Mouse (Mus musculus) bone marrow macrophage, adult 2 months (primary cell): ENCODE measurements at regions not wholly inside any gene's neighbourhood (a gene's known extent, or its start where the extent isn't known, plus 50 kb on each side); places are given as distances from the start of the nearest gene placed in this dataset.
"Not testable (repeated sequence)": the region's sequence is repeated elsewhere in the genome, so short reads cannot be mapped to it uniquely, and the experiment has no call there.

Experiments
- H3K27ac ChIP-seq: 2 replicates; pipeline ENCODE4 v1.5.1; 2012; ENCODE audit warnings: low read depth, low read length; ENCODE audit not compliant: insufficient read depth
- H3K4me1 ChIP-seq: 2 replicates; pipeline ENCODE4 v1.6.1; 2012; ENCODE audit warnings: low read length; ENCODE audit not compliant: control insufficient read depth, insufficient read depth
- H3K4me3 ChIP-seq: 2 replicates; pipeline ENCODE4 v1.5.1; 2012; ENCODE audit warnings: mild to moderate bottlenecking, low read length, moderate library complexity; ENCODE audit not compliant: insufficient read depth
- CTCF ChIP-seq: IDR thresholded peaks from 2 replicates; pipeline ENCODE4 v1.5.1; 2012; ENCODE audit warnings: low read depth, mild to moderate bottlenecking, low read length, moderate library complexity
- POLR2A ChIP-seq: IDR thresholded peaks from 2 replicates; pipeline ENCODE4 v1.6.1; 2012; ENCODE audit warnings: mild to moderate bottlenecking, low read depth, low read length, borderline replicate concordance

DNA sequence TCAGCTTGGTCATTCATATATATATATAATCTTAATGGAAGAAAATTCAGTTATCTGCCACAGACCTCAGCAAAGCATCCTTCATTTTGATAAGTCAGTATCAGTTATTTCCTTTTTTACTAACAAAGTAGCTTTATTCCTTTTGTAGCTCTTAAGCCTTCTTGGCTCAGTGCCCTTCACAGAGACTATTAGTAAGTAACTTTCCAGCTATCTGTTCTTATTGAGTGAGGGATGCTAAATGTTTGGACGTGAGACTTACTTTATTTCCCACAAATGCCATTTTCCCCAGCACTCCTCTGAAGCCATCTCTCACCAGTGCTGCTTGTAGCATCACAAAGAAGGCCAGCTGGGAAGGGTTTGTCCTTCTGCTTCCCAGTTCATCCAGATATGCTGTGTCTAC is 209.8 kb downstream of the Dact1 start:
- TF ChIP-seq POLR2A: no peak
- no peak for TF ChIP-seq CTCF
- no peak overlapping the region for H3K4me3 ChIP-seq
- H3K4me1 ChIP-seq: no peaks in the 10 kb centered on the region
- H3K27ac ChIP-seq: no peak overlapping the region

DNA sequence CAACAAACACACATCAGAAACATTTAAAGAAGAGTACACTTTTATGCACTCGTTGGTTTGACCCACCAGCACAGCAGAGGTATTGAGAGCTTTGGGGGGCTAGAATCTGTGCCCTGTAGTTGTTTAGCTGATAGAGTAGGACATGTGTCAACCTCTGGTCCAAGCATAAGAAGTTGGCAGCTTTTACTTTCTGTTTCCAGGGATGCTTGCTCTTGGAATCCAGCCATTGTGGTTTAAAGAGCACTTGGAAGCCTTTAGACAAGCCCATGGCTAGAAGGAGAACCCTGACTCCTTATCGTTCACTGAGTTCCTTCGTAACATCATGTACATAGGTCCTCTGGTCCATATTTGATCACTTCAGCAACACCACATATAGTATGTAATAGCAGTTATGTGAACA is 212.3 kb downstream of the Dact1 start:
- H3K27ac ChIP-seq: no peak overlapping the region
- H3K4me1 ChIP-seq: no peaks in the 10 kb centered on the region
- no peak overlapping the region for H3K4me3 ChIP-seq
- no peak for TF ChIP-seq POLR2A
- TF ChIP-seq CTCF: no peak

DNA sequence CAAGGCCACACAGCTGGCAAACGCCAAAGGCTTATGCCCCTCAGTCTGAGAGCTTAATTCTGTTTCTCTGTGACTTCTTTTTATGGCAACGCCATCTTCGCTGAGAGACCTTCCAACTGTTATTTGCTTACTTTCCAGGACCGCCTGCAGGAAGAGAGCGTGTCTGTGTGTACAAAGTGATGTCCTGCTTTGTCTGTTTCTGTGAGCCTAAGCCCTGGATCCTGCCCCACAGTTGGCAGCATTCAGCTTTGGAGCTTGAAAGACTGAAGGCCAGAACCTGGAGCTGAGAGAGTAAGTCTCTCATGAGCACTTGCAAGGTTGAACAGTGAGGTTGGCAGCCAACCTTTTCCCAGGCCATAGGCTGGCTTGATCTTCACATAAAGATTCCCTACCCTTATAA is 212.8 kb downstream of the Dact1 start:
- no peak overlapping the region for H3K4me3 ChIP-seq
- no peak for TF ChIP-seq POLR2A
- no peak for TF ChIP-seq CTCF
- no peaks in the 10 kb centered on the region for H3K4me1 ChIP-seq
- H3K27ac ChIP-seq: no peak overlapping the region

DNA sequence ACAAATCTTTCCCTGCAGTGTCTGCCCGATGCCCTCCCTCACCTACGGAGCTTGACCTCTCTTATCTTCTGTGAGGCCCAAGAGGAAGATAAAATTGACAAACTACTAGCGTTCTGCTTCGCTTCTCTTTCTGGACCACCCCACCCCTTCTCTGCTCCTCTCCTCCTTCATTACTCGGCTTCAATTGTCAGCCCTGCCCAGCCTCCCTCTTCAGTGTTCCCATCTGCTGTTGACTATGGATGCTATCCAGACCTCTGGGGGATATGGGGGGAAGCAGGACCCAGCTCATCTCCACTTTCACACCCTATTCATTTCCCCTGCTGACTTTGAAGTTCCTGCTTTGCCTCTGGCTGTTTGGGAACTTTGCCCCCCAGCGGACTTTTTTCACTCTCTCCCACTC is 214.5 kb downstream of the Dact1 start:
- no peak for TF ChIP-seq CTCF
- no peak for TF ChIP-seq POLR2A
- H3K4me3 ChIP-seq: no peak overlapping the region
- no peaks in the 10 kb centered on the region for H3K4me1 ChIP-seq
- no peak overlapping the region for H3K27ac ChIP-seq

DNA sequence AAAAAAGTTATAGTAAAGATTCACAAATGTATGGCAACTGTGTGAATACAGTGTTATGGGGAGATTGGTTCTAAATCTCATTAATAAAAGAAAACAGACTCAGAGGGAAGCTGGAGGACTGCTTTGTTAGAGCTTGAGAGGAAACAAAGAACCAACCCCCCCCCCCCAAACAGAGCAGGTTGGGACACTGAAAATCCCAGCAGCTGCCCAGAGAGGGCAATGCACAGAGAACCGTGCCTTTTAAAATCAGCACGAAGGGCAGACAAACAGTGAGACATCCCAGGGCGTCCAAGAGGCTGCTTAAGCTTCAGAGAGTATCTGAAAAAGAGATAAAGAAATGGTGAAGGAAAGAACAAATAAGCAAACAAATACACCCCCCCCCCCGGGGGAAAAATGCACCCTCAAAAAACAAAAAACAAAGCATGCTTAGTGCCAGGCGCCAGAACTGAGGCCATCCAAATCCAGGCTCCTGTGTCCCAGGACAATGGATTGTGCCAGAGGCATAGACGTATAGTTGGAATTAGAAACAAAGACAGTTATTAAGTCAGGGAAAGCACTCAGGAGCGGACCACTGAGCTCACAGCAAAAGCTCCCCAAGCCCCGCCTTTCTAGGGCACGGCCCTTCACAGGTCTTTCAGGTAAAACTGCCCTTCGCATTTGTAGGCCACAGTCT is 215.7 kb downstream of the Dact1 start:
- Histone ChIP-seq H3K4me1 (no peaks in the 10 kb centered on the region), H3K27ac (no peak overlapping the region), H3K4me3 (no peak overlapping the region)
- TF ChIP-seq CTCF (no peak), POLR2A (no peak)

DNA sequence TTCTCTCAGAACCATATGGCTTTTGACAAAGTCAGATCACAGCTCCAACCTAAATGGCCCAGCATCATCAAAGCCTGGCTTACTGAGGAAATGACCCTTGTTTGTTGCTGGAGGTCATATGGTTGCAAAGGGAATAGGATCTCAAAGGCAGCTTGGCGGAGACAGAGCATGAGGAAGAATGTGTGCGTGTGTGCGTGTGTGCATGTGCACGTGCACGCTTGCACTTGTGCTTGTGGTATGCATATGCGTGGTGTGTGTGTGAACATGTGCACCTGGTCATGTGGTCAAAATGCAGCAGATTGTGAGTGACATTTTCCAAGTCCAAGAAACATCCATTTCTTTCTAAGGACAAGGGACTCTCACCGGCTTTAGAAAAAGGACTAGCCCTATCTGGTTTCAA is 216.9 kb downstream of the Dact1 start:
- H3K27ac ChIP-seq: no peak overlapping the region
- no peak overlapping the region for H3K4me3 ChIP-seq
- no peak for TF ChIP-seq POLR2A
- TF ChIP-seq CTCF: no peak
- no peaks in the 10 kb centered on the region for H3K4me1 ChIP-seq

DNA sequence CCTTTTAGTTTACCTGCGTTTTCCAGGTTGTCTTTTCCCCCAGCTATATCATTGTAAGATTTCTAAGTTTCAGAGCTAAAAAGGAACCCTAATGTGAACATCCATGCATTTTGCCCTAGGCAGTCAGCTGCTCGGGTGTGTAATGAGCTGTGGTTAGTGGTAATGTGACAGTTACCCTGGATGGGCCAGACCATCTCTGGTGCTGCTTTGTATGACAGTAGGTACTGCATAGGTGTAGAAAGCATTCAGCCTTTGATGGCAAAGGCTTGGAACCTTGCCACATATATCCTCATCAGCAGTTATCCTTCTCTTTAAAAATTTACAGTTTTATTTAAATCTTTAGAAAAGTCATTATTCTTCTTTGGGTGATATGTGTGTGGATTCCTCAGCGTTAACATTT is 222.5 kb downstream of the Dact1 start:
- H3K4me3 ChIP-seq: no peak overlapping the region
- peaks cover 17% of the 10 kb centered on the region for H3K4me1 ChIP-seq
- no peak overlapping the region for H3K27ac ChIP-seq
- TF ChIP-seq POLR2A (no peak), CTCF (no peak)

DNA sequence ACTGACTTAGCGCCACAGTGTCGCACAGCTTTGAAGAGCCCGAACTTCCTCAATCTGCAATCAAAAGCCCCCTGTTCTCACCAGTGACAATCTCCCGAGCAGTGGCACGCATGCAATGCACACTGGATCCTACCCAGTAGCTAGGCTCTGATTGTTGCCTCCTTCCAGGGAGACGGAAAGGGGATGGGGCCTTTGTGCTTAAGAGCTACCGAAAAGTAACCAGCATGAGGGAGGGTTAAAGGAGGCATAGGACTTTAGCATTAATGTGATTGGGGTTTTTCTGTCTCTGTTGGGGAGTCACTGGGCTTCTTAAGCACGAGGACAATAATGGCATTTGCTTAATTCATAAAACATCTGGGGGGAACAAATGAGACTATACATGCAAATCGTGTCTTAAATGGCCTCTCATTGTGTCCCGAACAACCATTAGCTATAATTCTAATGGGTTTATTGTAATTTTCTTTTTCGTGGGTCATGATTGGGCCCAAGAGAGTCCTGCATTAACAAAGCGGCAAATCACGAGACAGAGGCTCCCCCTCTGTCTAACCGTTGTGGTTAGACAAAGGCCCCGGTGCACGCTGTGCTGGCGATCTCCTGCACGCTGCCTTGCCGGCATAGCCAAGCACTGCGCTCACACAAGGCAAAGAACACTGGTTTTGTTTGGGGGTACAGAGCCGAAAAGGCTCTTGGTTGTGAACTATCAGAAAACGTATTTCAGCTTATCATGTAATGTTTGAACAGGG is 223.2 kb downstream of the Dact1 start:
- TF ChIP-seq CTCF: no peak
- no peak overlapping the region for H3K27ac ChIP-seq
- H3K4me3 ChIP-seq: no peak overlapping the region
- peaks cover 17% of the 10 kb centered on the region for H3K4me1 ChIP-seq

DNA sequence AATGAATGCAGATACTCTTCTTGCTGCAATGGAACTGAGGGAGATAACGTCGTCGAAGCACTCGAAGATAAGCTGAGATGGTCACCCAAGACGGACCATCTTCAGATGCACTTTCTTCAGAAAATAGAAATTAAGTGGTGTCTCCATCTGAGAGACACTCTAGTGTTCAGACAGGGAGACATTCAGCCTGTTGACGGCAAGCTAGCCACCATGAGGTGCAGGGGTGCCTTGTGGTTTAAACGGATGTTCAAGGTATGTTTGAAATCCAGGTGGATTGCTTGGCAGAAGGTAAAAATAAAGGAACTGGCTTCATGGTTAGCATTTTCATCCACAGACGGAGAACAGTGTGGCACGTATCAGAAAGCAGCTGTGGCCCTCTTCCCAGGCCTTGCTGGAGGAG is 224.0 kb downstream of the Dact1 start:
- TF ChIP-seq POLR2A (no peak), CTCF (no peak)
- H3K4me1 ChIP-seq: peaks cover 17% of the 10 kb centered on the region
- no peak overlapping the region for H3K4me3 ChIP-seq
- H3K27ac ChIP-seq: no peak overlapping the region

DNA sequence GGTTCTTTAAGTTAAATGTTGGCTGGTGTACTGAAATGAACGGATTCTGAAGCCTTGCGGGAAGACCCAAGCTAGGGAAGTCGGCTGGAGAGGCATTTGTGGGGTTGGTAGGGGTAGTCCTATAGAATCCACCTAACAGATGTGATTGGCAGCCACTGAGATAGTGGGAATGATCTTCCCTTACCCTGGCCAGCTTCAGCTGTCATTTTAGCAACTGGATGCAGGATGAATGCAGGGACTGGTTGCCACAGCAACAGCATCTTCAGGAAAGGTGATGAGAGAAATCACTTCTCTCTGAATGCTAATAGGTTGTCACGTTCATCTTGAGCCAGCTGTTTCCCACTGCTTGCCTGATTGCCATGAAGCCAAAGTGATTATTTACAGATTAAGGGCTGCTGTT is 224.5 kb downstream of the Dact1 start:
- TF ChIP-seq CTCF (no peak), POLR2A (no peak)
- H3K4me3 ChIP-seq: no peak overlapping the region

DNA sequence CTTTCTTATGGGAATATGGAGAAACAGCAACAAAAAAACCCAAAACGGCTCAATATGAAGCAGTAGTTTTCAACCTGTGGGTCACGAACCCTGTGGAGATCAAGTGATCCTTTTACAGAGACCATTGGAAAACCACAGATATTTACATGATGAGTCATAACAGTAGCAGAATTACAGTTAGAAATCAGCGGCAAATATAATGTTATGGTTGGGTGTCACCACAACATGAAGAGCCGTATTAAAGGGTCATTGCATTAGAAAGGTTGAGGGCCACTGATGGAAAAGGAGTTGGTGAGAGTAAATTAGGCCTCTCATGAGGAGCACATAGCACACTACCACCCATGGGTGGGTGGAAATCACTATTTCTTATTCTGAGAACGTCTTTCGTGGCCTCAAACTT is 225.6 kb downstream of the Dact1 start:
- Histone ChIP-seq H3K27ac (no peak overlapping the region), H3K4me3 (no peak overlapping the region), H3K4me1 (peaks cover 17% of the 10 kb centered on the region)
- TF ChIP-seq CTCF (no peak), POLR2A (no peak)

More for the DNA sequence above, 224.5 kb downstream of the Dact1 start:
- Histone ChIP-seq H3K27ac (no peak overlapping the region), H3K4me1 (peaks cover 17% of the 10 kb centered on the region)

DNA sequence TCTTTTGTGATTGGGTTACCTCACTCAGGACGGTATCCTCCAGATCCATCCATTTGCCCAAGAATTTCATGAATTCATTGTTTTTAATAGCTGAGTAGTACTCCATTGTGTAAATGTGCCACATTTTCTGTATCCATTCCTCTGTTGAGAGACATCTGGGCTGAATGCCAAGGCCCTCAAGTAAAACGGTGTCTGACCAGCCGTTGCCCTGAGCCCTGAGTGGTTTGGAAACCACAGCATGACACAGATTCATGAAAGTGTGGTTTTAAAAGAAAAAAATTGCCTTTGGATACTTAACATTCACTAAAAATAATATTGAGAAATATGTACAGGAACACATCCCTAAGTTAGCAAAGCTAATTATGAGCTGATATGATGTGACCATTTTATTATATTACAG is 226.1 kb downstream of the Dact1 start:
- H3K4me1 ChIP-seq: peaks cover 17% of the 10 kb centered on the region
- H3K27ac ChIP-seq, H3K4me3 ChIP-seq: not testable (repeated sequence)
